Mouse (Mus musculus): ENCODE results near the gene Ccdc89. TPM values are rescaled to one million over a fixed set of nuclear protein-coding genes. Genes with fewer than 3 reads are reported as not detected.

Gene Ccdc89
- polyA plus RNA-seq (2012; rRNA removed) = 0.37 and 0.70 TPM in 2 replicates

DNA sequence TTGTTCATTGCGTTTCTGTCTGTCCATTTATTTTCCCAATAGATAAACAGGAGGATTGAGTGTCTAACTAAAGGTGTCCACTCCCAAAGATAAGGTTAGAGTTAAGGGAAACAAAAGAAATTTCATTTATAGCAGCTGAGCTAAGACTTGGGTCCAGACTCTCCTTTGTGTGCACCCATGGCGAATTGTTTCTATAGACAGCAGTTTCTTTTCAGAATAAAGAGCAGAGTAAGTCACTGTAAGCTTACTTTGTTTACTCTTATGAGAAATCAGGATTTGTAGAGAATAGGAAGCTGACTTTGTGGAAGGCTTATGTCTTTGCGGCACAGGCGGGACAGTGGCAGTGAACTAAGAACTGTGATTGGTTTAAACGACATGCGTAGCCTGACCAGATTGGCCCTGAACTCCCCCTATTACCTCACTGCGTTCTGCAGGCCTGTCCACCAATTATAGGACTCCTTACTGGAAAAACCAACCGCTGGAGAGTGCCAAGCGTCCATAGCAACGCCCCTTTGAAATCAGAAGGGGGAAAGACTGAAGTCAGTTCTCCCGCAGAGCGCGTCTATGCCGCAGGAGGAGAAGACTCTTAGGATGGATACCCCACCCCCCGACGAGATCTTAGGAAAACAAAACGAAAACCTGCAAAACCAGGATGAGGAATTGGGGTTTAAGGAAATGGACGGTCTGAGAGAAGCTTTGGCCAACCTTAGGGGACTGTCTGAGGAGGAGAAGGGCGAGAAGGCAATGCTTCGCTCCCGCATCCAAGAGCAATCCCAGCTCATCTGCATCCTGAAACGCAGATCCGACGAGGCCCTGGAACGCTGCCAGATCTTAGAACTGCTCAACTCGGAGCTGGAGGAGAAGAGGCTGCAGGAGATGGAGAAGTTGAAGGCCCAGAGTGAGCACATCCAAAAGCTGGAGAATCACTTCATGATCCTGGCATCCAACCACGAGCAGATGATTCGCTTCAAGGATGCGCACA is at the start of gene Ccdc89:
TSS of gene Ccdc89 (plus strand) at position 558 of the 982 bp plus-strand sequence.

DNA sequence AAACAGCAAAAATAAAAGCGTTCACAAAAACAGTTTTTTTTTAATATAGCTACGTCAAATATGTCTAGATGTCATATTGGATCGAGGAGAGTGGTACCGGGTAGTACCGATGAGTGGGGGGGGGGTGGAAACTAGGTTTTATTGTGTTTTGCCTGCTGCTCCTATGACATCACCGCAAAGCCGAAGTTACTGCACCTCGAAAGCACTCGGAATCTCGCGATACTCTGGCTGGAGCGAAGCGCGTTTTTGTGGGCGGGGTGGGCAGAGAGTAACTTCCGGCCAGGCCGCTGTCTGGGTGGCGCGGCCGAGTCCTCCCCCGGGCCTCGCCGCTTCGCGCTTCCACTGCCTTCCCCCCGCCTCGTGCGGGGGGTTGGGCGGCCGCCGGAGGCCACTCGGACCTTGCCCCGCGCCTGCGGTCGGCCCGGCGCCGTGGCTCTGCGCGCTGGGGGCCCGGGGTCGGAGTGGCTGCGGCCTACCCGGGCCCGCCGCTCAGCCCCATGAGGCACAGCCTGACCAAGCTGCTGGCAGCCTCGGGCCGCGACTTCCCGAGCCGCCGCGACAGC is 16.2 kb downstream of the Ccdc89 start, which contains the start of gene Crebzf:
TSS of gene Crebzf (plus strand) at position 212 of the 563 bp plus-strand sequence.

DNA sequence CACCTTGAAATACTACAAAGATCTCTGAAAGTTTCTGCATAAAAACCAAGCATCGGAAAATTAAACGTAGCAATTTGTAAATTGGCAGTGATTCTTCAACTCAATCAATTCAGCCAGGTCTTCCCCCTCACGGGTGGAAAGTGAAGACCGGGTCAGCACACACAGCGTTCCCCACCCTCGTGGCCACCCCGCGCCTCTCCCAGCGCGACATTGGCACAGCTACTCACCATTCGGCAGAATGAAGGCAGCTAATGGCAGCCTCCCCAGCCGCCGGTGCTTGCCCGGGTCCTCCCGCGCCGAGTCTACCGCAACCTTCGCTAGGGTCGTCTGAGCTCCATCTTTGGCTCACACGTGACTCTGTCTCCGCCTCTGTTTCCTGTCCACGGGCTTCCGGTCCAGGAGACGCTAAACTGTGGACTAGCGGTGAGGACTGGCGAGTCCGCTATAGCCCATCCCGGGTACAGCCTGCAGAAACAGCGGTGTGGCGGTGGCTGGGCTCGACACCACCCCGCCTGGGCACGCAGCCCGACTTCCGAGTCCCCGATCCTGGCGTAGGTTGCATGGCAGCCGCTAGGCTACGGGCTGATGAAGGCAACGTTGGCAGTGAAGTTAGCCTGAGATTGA is 30.6 kb downstream of the Ccdc89 start, which contains the start of gene Tmem126a:
TSS of gene Tmem126a (minus strand) at position 385 of the 624 bp plus-strand sequence.

DNA sequence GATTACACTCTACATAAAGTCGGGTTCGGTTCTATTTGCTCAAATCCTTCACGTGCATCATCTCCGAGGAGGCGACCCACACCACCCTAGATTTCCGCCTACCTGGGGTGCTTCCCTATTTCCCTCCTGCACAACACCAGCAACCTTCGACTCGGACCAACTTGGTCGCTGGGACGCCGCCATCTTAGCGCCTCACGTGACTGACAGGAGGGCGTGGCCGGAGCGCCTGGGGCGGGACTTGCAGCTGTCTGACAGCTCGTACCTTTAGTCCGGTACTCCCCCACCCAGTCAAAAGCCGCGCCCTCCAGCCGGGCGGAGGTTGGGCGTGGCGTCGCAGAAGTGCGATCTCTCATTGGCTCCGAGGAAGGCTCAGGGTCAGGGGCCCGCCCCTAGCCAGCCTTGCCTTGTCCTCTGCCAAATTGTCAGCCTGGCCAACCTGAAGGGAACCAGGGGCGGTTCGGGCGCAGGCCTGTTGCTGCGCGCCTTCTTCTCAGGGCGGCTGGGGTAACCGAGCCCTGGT is 49.5 kb downstream of the Ccdc89 start, which contains the start of gene Tmem126b:
TSS of gene Tmem126b (minus strand) at position 209 of the 520 bp plus-strand sequence.

DNA sequence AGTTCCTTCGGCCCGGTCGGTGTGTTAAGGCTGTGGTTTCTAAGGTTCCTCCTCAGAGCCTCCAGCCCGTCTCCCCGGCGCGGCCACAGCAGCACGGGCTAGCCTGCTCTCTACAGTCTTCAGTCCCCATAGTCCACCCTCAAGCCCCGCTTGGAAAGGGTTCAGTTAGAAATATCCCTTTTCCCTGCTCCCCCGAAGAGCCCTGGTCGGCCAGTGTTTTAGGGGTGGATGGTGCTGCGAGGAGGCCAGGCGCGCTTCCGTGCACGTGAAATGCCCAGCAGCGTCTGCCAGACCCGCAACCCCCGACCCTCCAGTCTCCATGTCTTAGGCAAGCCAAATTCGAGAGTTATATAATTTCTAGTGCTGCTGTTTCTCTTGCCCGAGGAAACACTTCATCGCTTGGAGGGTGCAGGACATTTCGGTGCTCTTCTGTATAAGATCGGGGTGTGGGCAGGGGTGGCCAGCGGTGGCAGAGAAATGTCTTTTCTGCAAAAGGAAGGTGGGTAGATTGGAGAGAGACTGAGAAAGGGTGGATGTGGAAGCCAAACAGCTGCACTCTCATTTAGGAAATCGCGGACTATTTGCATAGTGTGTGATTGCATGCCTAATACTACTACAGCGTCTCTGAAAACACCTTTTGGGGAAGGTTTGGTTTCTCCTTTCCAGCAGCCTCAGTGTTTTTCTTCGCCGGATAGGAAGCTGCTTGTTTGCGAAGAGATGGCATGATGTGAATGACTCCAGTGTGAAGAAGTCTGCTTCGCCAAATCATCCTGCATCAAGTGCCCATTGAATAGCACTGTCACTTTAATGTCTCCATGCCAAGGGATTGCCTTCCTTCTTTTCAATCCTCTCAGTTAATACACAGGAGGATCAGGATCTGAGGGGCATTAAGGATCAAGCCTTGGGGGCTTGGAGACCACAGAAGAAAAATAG is 50.2 kb downstream of the Ccdc89 start, which contains the start of gene Dlg2:
TSS of gene Dlg2 (plus strand) at position 360 of the 933 bp plus-strand sequence.

Other genes starting within 250 kb of the Ccdc89 start
- gene Ccdc83, start 160.8 kb upstream of the Ccdc89 start, polyA plus RNA-seq (2012; rRNA removed) = not detected in 2 replicates
- gene Sytl2, start 124.3 kb upstream of the Ccdc89 start, polyA plus RNA-seq (2012; rRNA removed) = 7.7 and 12.8 TPM in 2 replicates
- gene Crebzf, start 16.2 kb downstream of the Ccdc89 start, polyA plus RNA-seq (2012; rRNA removed) = 80.8 and 124 TPM in 2 replicates
- gene Tmem126a, start 30.7 kb downstream of the Ccdc89 start, polyA plus RNA-seq (2012; rRNA removed) = 6.8 and 11.9 TPM in 2 replicates
- gene Tmem126b, start 49.4 kb downstream of the Ccdc89 start, polyA plus RNA-seq (2012; rRNA removed) = 6.9 and 9.7 TPM in 2 replicates
- gene Dlg2, start 50.1 kb downstream of the Ccdc89 start, polyA plus RNA-seq (2012; rRNA removed) = 0.47 and 1.3 TPM in 2 replicates